Mouse (Mus musculus) retina, adult 2 months (tissue): ENCODE data around the gene Mast1.
A peak's percentile ranks its signal among the peaks of the same experiment; 100 is the strongest.

ENCODE experiments used
- DNase-seq: peaks from one replicate; pipeline ENCODE4 v3.0.0-alpha.2; 2012; ENCODE audit warnings: low read depth, low spot score

Gene Mast1

GRCm38 (mm10) chr8:84873016-84873415, 64.1 kb downstream of the Mast1 start:
- no peak for DNase-seq

GRCm38 (mm10) chr8:84872309-84872965, 64.7 kb downstream of the Mast1 start:
- DNase-seq = no peak

- peak; percentile 52 for DNase-seq
These were observed 65.5 kb downstream of the Mast1 start, which contains the start of gene Syce2 for GRCm38 (mm10) chr8:84871376-84872308. Gene Syce2, plus strand, starts transcription at chr8:84872111.
